Mouse (Mus musculus): ENCODE data around the gene Fgf15. TPM values are rescaled to one million over a fixed set of nuclear protein-coding genes. Genes with fewer than 3 reads are reported as not detected.

Fgf15 gene
- polyA plus RNA-seq (2015; fragmentation: Nextera tagmentation; extraction: Ambion mirVana) = 26.7 and 26.8 TPM in 2 replicates

- ATAC-seq (replicated peaks) = peak; percentile 41
- H3K4me2 ChIP-seq = peak within 1 kb of the TSS; percentile 95
- WGBS = under 1% methylated on average over 65 of the region's 65 CpGs
- H3K36me3 ChIP-seq (replicated peaks) = no peaks in the 10 kb centered on the region
- H3K9ac ChIP-seq = peak within 1 kb of the TSS; percentile 43
- H3K27ac ChIP-seq = peak within 1 kb of the TSS; percentile 53
- H3K4me3 ChIP-seq = peak within 1 kb of the TSS; percentile 46
- H3K27me3 ChIP-seq (replicated peaks) = peaks cover 15% of the 10 kb centered on the region
- peaks cover 28% of the 10 kb centered on the region for H3K4me1 ChIP-seq
- no peaks in the 10 kb centered on the region for H3K9me3 ChIP-seq
Observed at GRCm38 (mm10) chr7:144896294-144897218, at the start of gene Fgf15. TSS of gene Fgf15 (plus strand) at chr7:144896531.

- no peaks in the 10 kb centered on the region for H3K27me3 ChIP-seq (replicated peaks)
- no peak within 1 kb of the TSS for H3K9ac ChIP-seq
- no peaks in the 10 kb centered on the region for H3K9me3 ChIP-seq
- no peaks in the 10 kb centered on the region for H3K36me3 ChIP-seq (replicated peaks)
- H3K27ac ChIP-seq = no peak within 1 kb of the TSS
- ATAC-seq (replicated peaks) = no peak
- H3K4me2 ChIP-seq = no peak within 1 kb of the TSS
- H3K4me1 ChIP-seq = no peaks in the 10 kb centered on the region
- no peak within 1 kb of the TSS for H3K4me3 ChIP-seq
Observed at GRCm38 (mm10) chr7:144847067-144847466, 49.3 kb upstream of the Fgf15 start, which contains the start of gene Fgf4. TSS of gene Fgf4 (plus strand) at chr7:144847367.

- WGBS = 52% methylated on average over 3 of the region's 3 CpGs
- Histone ChIP-seq H3K4me3 (no peak overlapping the region), H3K4me2 (no peak overlapping the region), H3K9ac (no peak overlapping the region), H3K27me3 (replicated peaks) (no peaks in the 10 kb centered on the region), H3K4me1 (no peaks in the 10 kb centered on the region), H3K9me3 (no peaks in the 10 kb centered on the region), H3K36me3 (replicated peaks) (no peaks in the 10 kb centered on the region), H3K27ac (no peak overlapping the region)
- ATAC-seq (replicated peaks) = no peak
Observed at GRCm38 (mm10) chr7:144851321-144851720, 45.0 kb upstream of the Fgf15 start.

- ATAC-seq (replicated peaks) = no peak
- WGBS = 55% methylated on average over 3 of the region's 3 CpGs
- Histone ChIP-seq H3K4me1 (no peaks in the 10 kb centered on the region), H3K4me2 (no peak overlapping the region), H3K4me3 (no peak overlapping the region), H3K27ac (no peak overlapping the region), H3K36me3 (replicated peaks) (no peaks in the 10 kb centered on the region), H3K9ac (no peak overlapping the region), H3K27me3 (replicated peaks) (peaks cover 10% of the 10 kb centered on the region), H3K9me3 (no peaks in the 10 kb centered on the region)
Observed at GRCm38 (mm10) chr7:144854966-144855365, 41.4 kb upstream of the Fgf15 start.

GRCm38 (mm10) chr7:144857158-144857557 is 39.2 kb upstream of the Fgf15 start:
- WGBS = 86% methylated on average over 7 of the region's 7 CpGs
- Histone ChIP-seq H3K27ac (no peak overlapping the region), H3K9ac (no peak overlapping the region), H3K4me2 (no peak overlapping the region), H3K9me3 (no peaks in the 10 kb centered on the region), H3K27me3 (replicated peaks) (peaks cover 32% of the 10 kb centered on the region), H3K36me3 (replicated peaks) (no peaks in the 10 kb centered on the region), H3K4me3 (no peak overlapping the region), H3K4me1 (peaks cover 13% of the 10 kb centered on the region; the same call in 1 of the 2 replicates)
- ATAC-seq (replicated peaks) = no peak

DNA sequence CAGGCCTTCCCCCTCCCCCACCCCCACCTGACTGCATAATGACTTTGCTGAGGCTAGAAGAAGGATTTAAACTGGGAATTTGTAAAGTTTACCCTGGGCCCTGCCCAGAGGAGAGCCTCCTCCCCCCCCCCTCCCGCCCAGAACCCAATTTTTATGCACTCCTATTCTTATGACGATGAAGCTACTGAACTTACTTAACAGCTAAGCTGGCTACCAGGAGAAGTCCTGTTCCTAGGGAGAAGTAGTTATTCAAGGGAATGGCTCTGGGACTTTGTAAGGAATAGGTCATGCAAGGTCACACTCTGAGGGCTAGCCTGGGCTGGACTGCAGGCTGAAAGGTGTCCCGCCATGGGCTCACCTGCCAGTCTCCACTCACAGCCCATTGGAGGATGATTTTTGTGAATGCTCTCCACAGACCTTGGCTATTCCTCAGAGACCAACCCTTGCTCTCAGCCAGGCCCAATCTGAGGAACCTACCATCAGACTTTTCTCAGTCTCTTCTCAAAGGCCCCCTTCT is 38.4 kb upstream of the Fgf15 start:
- H3K9me3 ChIP-seq = no peaks in the 10 kb centered on the region
- H3K27ac ChIP-seq = no peak overlapping the region
- no peak overlapping the region for H3K9ac ChIP-seq
- H3K4me2 ChIP-seq = no peak overlapping the region
- peaks cover 38% of the 10 kb centered on the region for H3K27me3 ChIP-seq (replicated peaks)
- 57% methylated on average over 3 of the region's 3 CpGs for WGBS
- H3K4me1 ChIP-seq = peaks cover 14% of the 10 kb centered on the region; the same call in 1 of the 2 replicates
- H3K4me3 ChIP-seq = no peak overlapping the region
- no peak for ATAC-seq (replicated peaks)
- H3K36me3 ChIP-seq (replicated peaks) = no peaks in the 10 kb centered on the region

GRCm38 (mm10) chr7:144858702-144859101 is 37.6 kb upstream of the Fgf15 start:
- H3K36me3 ChIP-seq (replicated peaks) = no peaks in the 10 kb centered on the region
- H3K27ac ChIP-seq = no peak overlapping the region
- 88% methylated on average over 1 of the region's 1 CpGs for WGBS
- no peak overlapping the region for H3K4me3 ChIP-seq
- H3K4me2 ChIP-seq = no peak overlapping the region
- ATAC-seq (replicated peaks) = no peak
- H3K9ac ChIP-seq = no peak overlapping the region
- H3K27me3 ChIP-seq (replicated peaks) = peaks cover 45% of the 10 kb centered on the region
- peaks cover 14% of the 10 kb centered on the region; the same call in 1 of the 2 replicates for H3K4me1 ChIP-seq
- H3K9me3 ChIP-seq = no peaks in the 10 kb centered on the region

- peaks cover 14% of the 10 kb centered on the region; the same call in 1 of the 2 replicates for H3K4me1 ChIP-seq
- H3K36me3 ChIP-seq (replicated peaks) = no peaks in the 10 kb centered on the region
- no peak overlapping the region for H3K27ac ChIP-seq
- H3K27me3 ChIP-seq (replicated peaks) = peaks cover 68% of the 10 kb centered on the region
- no peaks in the 10 kb centered on the region for H3K9me3 ChIP-seq
- no peak overlapping the region for H3K9ac ChIP-seq
- WGBS = under 1% methylated on average over 67 of the region's 72 CpGs
- H3K4me3 ChIP-seq = peak overlapping the region; percentile 13
- no peak for ATAC-seq (replicated peaks)
- peak overlapping the region; percentile 24 for H3K4me2 ChIP-seq
Observed at GRCm38 (mm10) chr7:144861056-144861768, 35.1 kb upstream of the Fgf15 start.

DNA sequence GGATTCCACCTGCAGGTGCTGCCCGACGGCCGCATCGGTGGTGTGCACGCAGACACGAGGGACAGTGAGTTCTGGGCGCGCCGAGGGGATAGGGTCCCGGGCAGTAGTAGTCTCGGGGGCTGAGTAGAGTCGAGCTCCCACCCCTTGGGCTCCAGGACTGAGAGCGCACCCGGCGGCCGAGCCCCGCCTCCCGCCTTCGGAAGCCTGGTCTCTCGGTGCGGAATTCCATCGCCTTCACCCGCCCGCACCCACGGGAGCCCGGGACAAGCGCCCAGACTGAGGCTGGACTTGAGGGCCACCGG is 34.6 kb upstream of the Fgf15 start:
- Histone ChIP-seq H3K4me1 (peaks cover 14% of the 10 kb centered on the region; the same call in 1 of the 2 replicates), H3K4me3 (peak overlapping the region; percentile 13), H3K27ac (no peak overlapping the region), H3K36me3 (replicated peaks) (no peaks in the 10 kb centered on the region), H3K4me2 (peak overlapping the region; percentile 24), H3K27me3 (replicated peaks) (peaks cover 70% of the 10 kb centered on the region), H3K9ac (no peak overlapping the region), H3K9me3 (no peaks in the 10 kb centered on the region)
- under 1% methylated on average over 28 of the region's 28 CpGs for WGBS
- no peak for ATAC-seq (replicated peaks)

DNA sequence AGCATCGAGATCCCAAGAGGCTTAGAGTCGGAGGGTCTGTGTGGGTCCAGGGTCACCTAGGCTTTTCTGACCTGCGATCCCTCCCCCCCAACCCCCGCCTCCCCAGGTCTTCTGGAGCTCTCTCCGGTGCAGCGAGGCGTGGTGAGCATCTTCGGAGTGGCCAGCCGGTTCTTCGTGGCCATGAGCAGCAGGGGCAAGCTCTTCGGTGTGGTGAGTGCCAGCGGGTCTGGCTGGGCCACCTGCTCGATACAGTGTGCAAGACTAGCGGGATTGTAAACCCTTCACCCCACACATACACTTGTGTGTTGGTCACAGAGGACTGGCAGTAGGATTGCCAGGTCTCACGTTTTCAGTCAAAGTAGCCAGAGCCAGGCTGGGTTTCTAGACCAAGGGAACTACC is 34.2 kb upstream of the Fgf15 start:
- Histone ChIP-seq H3K4me3 (0 out of 2 replicates have a peak overlapping the region, but pooled peaks have one; percentile 13), H3K27me3 (replicated peaks) (peaks cover 70% of the 10 kb centered on the region), H3K27ac (no peak overlapping the region), H3K9me3 (no peaks in the 10 kb centered on the region), H3K36me3 (replicated peaks) (no peaks in the 10 kb centered on the region), H3K9ac (no peak overlapping the region), H3K4me1 (peaks cover 14% of the 10 kb centered on the region; the same call in 1 of the 2 replicates), H3K4me2 (peak overlapping the region; percentile 24)
- 0% methylated on average over 15 of the region's 15 CpGs for WGBS
- no peak for ATAC-seq (replicated peaks)

- no peak for ATAC-seq (replicated peaks)
- Histone ChIP-seq H3K27me3 (replicated peaks) (peaks cover 70% of the 10 kb centered on the region), H3K9me3 (no peaks in the 10 kb centered on the region), H3K27ac (no peak overlapping the region), H3K4me1 (peaks cover 14% of the 10 kb centered on the region; the same call in 1 of the 2 replicates), H3K9ac (no peak overlapping the region), H3K4me3 (no peak overlapping the region), H3K36me3 (replicated peaks) (no peaks in the 10 kb centered on the region), H3K4me2 (no peak overlapping the region)
- WGBS = 2% methylated on average over 18 of the region's 18 CpGs
Observed at GRCm38 (mm10) chr7:144862712-144863111, 33.6 kb upstream of the Fgf15 start.

DNA sequence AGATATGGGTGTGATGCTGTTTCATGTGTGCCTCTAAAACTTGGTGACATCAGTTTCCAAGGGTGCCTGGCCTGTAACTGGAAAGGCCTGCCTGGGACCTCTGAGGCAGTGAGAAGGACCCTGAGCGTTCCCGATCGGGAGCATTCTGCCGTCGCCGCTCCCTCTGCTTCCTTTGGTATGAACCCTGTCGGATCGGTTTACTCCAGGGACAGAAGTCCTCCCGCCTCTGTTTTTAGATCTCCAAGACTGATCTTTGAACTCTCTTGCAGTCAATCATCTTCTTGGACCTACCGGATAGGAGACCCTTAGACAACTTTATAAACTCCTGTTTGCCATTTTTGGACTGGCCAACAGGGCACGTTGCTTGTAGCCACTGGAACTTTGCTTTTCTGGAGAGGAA is 33.1 kb upstream of the Fgf15 start:
- no peak overlapping the region for H3K4me3 ChIP-seq
- H3K9ac ChIP-seq = no peak overlapping the region
- no peak overlapping the region for H3K27ac ChIP-seq
- H3K4me1 ChIP-seq = peaks cover 14% of the 10 kb centered on the region; the same call in 1 of the 2 replicates
- no peaks in the 10 kb centered on the region for H3K36me3 ChIP-seq (replicated peaks)
- WGBS = 3% methylated on average over 11 of the region's 11 CpGs
- H3K9me3 ChIP-seq = no peaks in the 10 kb centered on the region
- H3K4me2 ChIP-seq = no peak overlapping the region
- H3K27me3 ChIP-seq (replicated peaks) = peaks cover 70% of the 10 kb centered on the region
- ATAC-seq (replicated peaks) = no peak
